Mouse (Mus musculus): ENCODE data around the gene Olfr585. TPM values are rescaled to one million over a fixed set of nuclear protein-coding genes. Genes with fewer than 3 reads are reported as not detected.

Gene Olfr585
- polyA plus RNA-seq (2014; fragmentation: Nextera tagmentation; extraction: Ambion mirVana) = not detected in 2 replicates

DNA sequence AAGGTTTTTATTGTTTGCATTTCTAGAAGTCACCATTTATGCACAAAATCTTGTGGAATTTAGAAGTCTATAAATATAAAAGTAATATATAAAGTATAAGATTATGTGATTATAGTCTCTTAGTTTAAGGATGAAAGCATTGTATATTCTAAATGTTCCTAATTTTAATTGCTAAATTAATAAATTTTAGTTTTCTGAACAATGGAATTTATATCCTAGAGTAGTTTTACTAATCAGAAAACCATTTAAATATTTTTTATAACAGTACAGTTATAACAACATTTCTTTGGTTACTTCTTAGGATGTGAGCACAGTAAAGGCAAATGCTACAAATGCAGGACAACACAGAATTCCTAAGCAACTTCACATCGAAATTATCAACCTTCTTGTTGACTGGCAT is at the start of gene Olfr585:
Gene Olfr585, plus strand, starts transcription at position 301 of the 400 bp plus-strand sequence.
- no peak within 1 kb of the TSS for H3K27ac ChIP-seq (ENCODE audit: low read depth)
- no peak within 1 kb of the TSS for H3K9ac ChIP-seq
- H3K4me1 ChIP-seq (ENCODE audit: insufficient read depth) = no peaks in the 10 kb centered on the region
- H3K4me2 ChIP-seq = no peak within 1 kb of the TSS
- WGBS = 90% methylated on average over 1 of the region's 1 CpGs
- DNase-seq = no peak
- no peak within 1 kb of the TSS for H3K4me3 ChIP-seq (ENCODE audit: low read depth, low read length)
- no peak for TF ChIP-seq CTCF (IDR thresholded peaks at IDR 0.05; ENCODE audit: low read depth)
- H3K9me3 ChIP-seq (ENCODE audit: low read depth, low read length) = no peaks in the 10 kb centered on the region
- H3K27me3 ChIP-seq (ENCODE audit: insufficient read depth, low read length) = no peaks in the 10 kb centered on the region
- no peaks in the 10 kb centered on the region for H3K36me3 ChIP-seq (ENCODE audit: insufficient read depth)
- ATAC-seq (ENCODE audit: insufficient read depth) = no peak

DNA sequence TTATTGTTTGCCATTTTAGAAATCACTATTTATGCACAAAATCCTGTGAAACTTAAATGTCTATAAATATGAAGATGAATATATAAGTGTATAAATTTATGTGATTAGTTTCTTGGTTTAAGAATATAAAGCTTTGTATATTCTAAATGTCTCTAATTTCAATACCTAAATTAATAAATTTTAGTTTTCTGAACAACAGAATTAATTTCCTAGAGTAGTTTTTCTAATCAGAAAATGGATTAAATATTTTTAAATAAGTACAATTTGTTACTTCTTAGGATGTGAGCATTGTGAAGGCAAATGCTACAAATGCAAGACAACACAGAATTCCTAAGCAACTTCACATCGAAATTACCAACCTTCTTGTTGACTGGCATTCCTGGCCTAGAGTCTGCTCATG is 46.5 kb upstream of the Olfr585 start, which contains the start of gene Olfr583:
Gene Olfr583, plus strand, starts transcription at position 301 of the 400 bp plus-strand sequence.
- DNase-seq = no peak
- no peaks in the 10 kb centered on the region for H3K27me3 ChIP-seq (ENCODE audit: insufficient read depth, low read length)
- WGBS = 86% methylated on average over 1 of the region's 1 CpGs
- no peak within 1 kb of the TSS for H3K4me2 ChIP-seq
- no peaks in the 10 kb centered on the region for H3K36me3 ChIP-seq (ENCODE audit: insufficient read depth)
- TF ChIP-seq CTCF (IDR thresholded peaks at IDR 0.05; ENCODE audit: low read depth) = no peak
- H3K4me1 ChIP-seq (ENCODE audit: insufficient read depth) = no peaks in the 10 kb centered on the region
- no peak for ATAC-seq (ENCODE audit: insufficient read depth)
- H3K9me3 ChIP-seq (ENCODE audit: low read depth, low read length) = no peaks in the 10 kb centered on the region
- H3K9ac ChIP-seq = no peak within 1 kb of the TSS
- no peak within 1 kb of the TSS for H3K27ac ChIP-seq (ENCODE audit: low read depth)
- no peak within 1 kb of the TSS for H3K4me3 ChIP-seq (ENCODE audit: low read depth, low read length)

DNA sequence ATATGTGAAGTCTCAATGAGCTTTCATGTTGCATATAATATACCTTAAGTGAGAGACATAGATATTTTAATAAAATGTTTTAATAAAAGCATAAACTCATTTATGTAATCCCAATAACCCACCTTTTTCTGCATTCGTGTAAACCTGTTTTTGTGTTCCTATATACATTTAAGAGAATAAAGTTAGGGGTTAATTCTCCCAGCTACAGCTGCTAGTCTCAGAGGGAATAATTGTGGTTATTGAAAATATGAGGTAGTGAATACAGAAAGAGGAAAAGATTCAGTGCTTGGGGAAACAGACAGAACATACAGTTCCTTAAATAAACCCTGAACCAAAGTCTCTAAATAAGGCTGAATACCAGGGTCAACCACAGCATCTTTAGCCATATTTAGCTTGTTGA is 15.9 kb upstream of the Olfr585 start, which contains the start of gene Olfr584:
Gene Olfr584, plus strand, starts transcription at position 301 of the 400 bp plus-strand sequence.
- no peaks in the 10 kb centered on the region for H3K36me3 ChIP-seq (ENCODE audit: insufficient read depth)
- no peaks in the 10 kb centered on the region for H3K27me3 ChIP-seq (ENCODE audit: insufficient read depth, low read length)
- H3K9ac ChIP-seq = no peak within 1 kb of the TSS
- no peak within 1 kb of the TSS for H3K27ac ChIP-seq (ENCODE audit: low read depth)
- no peak within 1 kb of the TSS for H3K4me3 ChIP-seq (ENCODE audit: low read depth, low read length)
- no peaks in the 10 kb centered on the region for H3K4me1 ChIP-seq (ENCODE audit: insufficient read depth)
- H3K4me2 ChIP-seq = no peak within 1 kb of the TSS
- ATAC-seq (ENCODE audit: insufficient read depth) (no peak), DNase-seq (no peak)
- 75% methylated on average over 1 of the region's 1 CpGs for WGBS
- no peaks in the 10 kb centered on the region for H3K9me3 ChIP-seq (ENCODE audit: low read depth, low read length)
- no peak for TF ChIP-seq CTCF (IDR thresholded peaks at IDR 0.05; ENCODE audit: low read depth)

DNA sequence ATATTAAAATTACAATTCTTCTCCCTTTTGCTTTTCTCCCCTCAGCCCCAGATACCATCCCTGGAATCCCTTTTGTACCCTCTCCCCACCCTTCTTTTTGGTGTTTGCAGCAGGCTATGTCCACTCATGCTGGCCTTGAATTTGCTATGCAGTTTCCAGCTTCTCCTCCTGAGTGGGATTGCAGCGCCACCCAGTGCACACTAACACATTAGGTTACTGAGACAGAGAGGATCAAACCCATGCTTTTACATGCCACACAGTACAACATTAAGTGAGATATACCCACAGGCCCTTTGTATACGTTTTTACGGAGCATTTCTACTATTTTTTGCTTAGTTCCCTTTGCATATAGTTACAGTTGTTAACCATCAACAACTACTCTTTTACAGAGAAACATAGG is 21.9 kb downstream of the Olfr585 start:
- H3K27ac ChIP-seq (ENCODE audit: low read depth) = no peak overlapping the region
- no peak overlapping the region for H3K4me3 ChIP-seq (ENCODE audit: low read depth, low read length)
- H3K27me3 ChIP-seq (ENCODE audit: insufficient read depth, low read length) = no peaks in the 10 kb centered on the region
- 46% methylated on average over 3 of the region's 3 CpGs for WGBS
- ATAC-seq (ENCODE audit: insufficient read depth) (no peak), DNase-seq (peak; percentile 30)
- no peaks in the 10 kb centered on the region for H3K9me3 ChIP-seq (ENCODE audit: low read depth, low read length)
- H3K4me2 ChIP-seq = no peak overlapping the region
- peak; percentile 40 for TF ChIP-seq CTCF (IDR thresholded peaks at IDR 0.05; ENCODE audit: low read depth)
- no peaks in the 10 kb centered on the region for H3K36me3 ChIP-seq (ENCODE audit: insufficient read depth)
- H3K4me1 ChIP-seq (ENCODE audit: insufficient read depth) = no peaks in the 10 kb centered on the region
- H3K9ac ChIP-seq = no peak overlapping the region

DNA sequence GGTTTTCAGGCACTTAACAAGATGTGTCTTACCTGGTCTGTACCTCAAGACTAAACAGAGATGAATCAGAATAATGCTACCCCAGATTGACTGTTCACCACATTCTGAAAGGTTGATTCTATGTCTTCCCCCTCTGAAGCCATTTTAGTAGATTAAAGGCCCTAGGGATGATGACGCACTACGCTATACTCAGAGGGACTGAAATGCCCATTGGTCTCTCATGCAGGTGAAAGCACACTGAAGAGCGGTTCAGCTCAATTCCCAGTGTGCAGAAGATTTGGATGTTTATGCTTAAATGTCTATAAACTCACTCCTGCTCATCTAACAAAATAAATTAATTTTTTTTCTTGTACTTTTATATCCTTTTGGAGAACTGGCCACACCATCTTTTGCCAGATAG is 28.0 kb downstream of the Olfr585 start, which contains the start of gene Olfr586:
Gene Olfr586, minus strand, starts transcription at position 101 of the 400 bp plus-strand sequence.
- TF ChIP-seq CTCF (IDR thresholded peaks at IDR 0.05; ENCODE audit: low read depth) = no peak
- H3K9me3 ChIP-seq (ENCODE audit: low read depth, low read length) = no peaks in the 10 kb centered on the region
- no peak within 1 kb of the TSS for H3K4me3 ChIP-seq (ENCODE audit: low read depth, low read length)
- H3K4me2 ChIP-seq = no peak within 1 kb of the TSS
- H3K9ac ChIP-seq = no peak within 1 kb of the TSS
- no peaks in the 10 kb centered on the region for H3K27me3 ChIP-seq (ENCODE audit: insufficient read depth, low read length)
- 91% methylated on average over 3 of the region's 3 CpGs for WGBS
- ATAC-seq (ENCODE audit: insufficient read depth) (no peak), DNase-seq (no peak)
- no peaks in the 10 kb centered on the region for H3K4me1 ChIP-seq (ENCODE audit: insufficient read depth)
- no peaks in the 10 kb centered on the region for H3K36me3 ChIP-seq (ENCODE audit: insufficient read depth)
- no peak within 1 kb of the TSS for H3K27ac ChIP-seq (ENCODE audit: low read depth)

DNA sequence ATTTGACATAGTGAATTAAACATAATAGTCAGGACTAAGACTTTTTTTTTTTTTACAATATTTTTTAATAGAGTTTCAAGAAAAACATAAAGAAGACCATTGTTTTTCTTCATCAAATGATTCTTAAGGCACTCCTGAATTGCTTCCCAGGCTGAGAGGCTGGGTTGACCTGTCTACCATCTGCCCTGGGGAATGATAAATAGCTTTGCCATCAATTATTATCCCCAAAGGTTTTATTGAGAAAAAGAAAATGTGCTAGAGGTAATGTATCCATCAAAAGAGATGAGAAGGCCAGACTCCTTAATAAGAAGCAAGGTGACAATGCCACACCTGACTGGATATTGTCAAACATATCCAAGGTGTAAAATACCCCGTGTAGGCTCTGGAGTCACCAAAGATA is 43.1 kb downstream of the Olfr585 start, which contains the start of gene Olfr588-ps1:
Gene Olfr588-ps1, plus strand, starts transcription at position 301 of the 400 bp plus-strand sequence.
- 88% methylated on average over 1 of the region's 1 CpGs for WGBS
- ATAC-seq (ENCODE audit: insufficient read depth) = no peak

More for the DNA sequence above, 43.1 kb downstream of the Olfr585 start, which contains the start of gene Olfr588-ps1:
- H3K9me3 ChIP-seq (ENCODE audit: low read depth, low read length) = no peaks in the 10 kb centered on the region
- H3K4me3 ChIP-seq (ENCODE audit: low read depth, low read length) = no peak within 1 kb of the TSS
- no peak for TF ChIP-seq CTCF (IDR thresholded peaks at IDR 0.05; ENCODE audit: low read depth)
- no peaks in the 10 kb centered on the region for H3K36me3 ChIP-seq (ENCODE audit: insufficient read depth)
- H3K27me3 ChIP-seq (ENCODE audit: insufficient read depth, low read length) = no peaks in the 10 kb centered on the region
- no peak within 1 kb of the TSS for H3K4me2 ChIP-seq
- H3K4me1 ChIP-seq (ENCODE audit: insufficient read depth) = no peaks in the 10 kb centered on the region
- no peak within 1 kb of the TSS for H3K27ac ChIP-seq (ENCODE audit: low read depth)
- no peak for DNase-seq
- no peak within 1 kb of the TSS for H3K9ac ChIP-seq

Other genes with a start within 250 kb of the Olfr585 start
- gene Olfr566, start 239.0 kb upstream of the Olfr585 start, polyA plus RNA-seq (2014; fragmentation: Nextera tagmentation; extraction: Ambion mirVana) = not detected in 2 replicates
- gene Olfr568, start 220.6 kb upstream of the Olfr585 start, polyA plus RNA-seq (2014; fragmentation: Nextera tagmentation; extraction: Ambion mirVana) = not detected in 2 replicates
- gene Olfr569, start 206.8 kb upstream of the Olfr585 start, polyA plus RNA-seq (2014; fragmentation: Nextera tagmentation; extraction: Ambion mirVana) = not detected in 2 replicates
- not detected in 2 replicates for gene Olfr570, start 203.1 kb upstream of the Olfr585 start, polyA plus RNA-seq (2014; fragmentation: Nextera tagmentation; extraction: Ambion mirVana)
- gene Olfr571, start 180.2 kb upstream of the Olfr585 start, polyA plus RNA-seq (2014; fragmentation: Nextera tagmentation; extraction: Ambion mirVana) = not detected in 2 replicates
- gene Olfr572, start 173.3 kb upstream of the Olfr585 start, polyA plus RNA-seq (2014; fragmentation: Nextera tagmentation; extraction: Ambion mirVana) = not detected in 2 replicates
- gene Olfr573-ps1, start 155.1 kb upstream of the Olfr585 start, polyA plus RNA-seq (2014; fragmentation: Nextera tagmentation; extraction: Ambion mirVana) = not detected in 2 replicates
- not detected in 2 replicates for gene Olfr574, start 149.3 kb upstream of the Olfr585 start, polyA plus RNA-seq (2014; fragmentation: Nextera tagmentation; extraction: Ambion mirVana)
- not detected in 2 replicates for gene Olfr575, start 138.9 kb upstream of the Olfr585 start, polyA plus RNA-seq (2014; fragmentation: Nextera tagmentation; extraction: Ambion mirVana)
- not detected in 2 replicates for gene Olfr576, start 135.1 kb upstream of the Olfr585 start, polyA plus RNA-seq (2014; fragmentation: Nextera tagmentation; extraction: Ambion mirVana)
- gene Olfr577, start 121.8 kb upstream of the Olfr585 start, polyA plus RNA-seq (2014; fragmentation: Nextera tagmentation; extraction: Ambion mirVana) = not detected in 2 replicates
- gene Olfr578, start 108.4 kb upstream of the Olfr585 start, polyA plus RNA-seq (2014; fragmentation: Nextera tagmentation; extraction: Ambion mirVana) = not detected in 2 replicates
- not detected in 2 replicates for gene Olfr582, start 59.7 kb upstream of the Olfr585 start, polyA plus RNA-seq (2014; fragmentation: Nextera tagmentation; extraction: Ambion mirVana)
- not detected in 2 replicates for gene Olfr583, start 46.4 kb upstream of the Olfr585 start, polyA plus RNA-seq (2014; fragmentation: Nextera tagmentation; extraction: Ambion mirVana)
- gene Olfr584, start 15.8 kb upstream of the Olfr585 start, polyA plus RNA-seq (2014; fragmentation: Nextera tagmentation; extraction: Ambion mirVana) = not detected in 2 replicates
- gene Olfr586, start 27.9 kb downstream of the Olfr585 start, polyA plus RNA-seq (2014; fragmentation: Nextera tagmentation; extraction: Ambion mirVana) = not detected in 2 replicates
- gene Olfr588-ps1, start 43.2 kb downstream of the Olfr585 start, polyA plus RNA-seq (2014; fragmentation: Nextera tagmentation; extraction: Ambion mirVana) = not detected in 2 replicates
- gene Olfr589, start 58.6 kb downstream of the Olfr585 start, polyA plus RNA-seq (2014; fragmentation: Nextera tagmentation; extraction: Ambion mirVana) = not detected in 2 replicates
- not detected in 2 replicates for gene Olfr591, start 80.6 kb downstream of the Olfr585 start, polyA plus RNA-seq (2014; fragmentation: Nextera tagmentation; extraction: Ambion mirVana)
- gene Olfr592, start 87.1 kb downstream of the Olfr585 start, polyA plus RNA-seq (2014; fragmentation: Nextera tagmentation; extraction: Ambion mirVana) = not detected in 2 replicates
- not detected in 2 replicates for gene Olfr593, start 114.1 kb downstream of the Olfr585 start, polyA plus RNA-seq (2014; fragmentation: Nextera tagmentation; extraction: Ambion mirVana)
- not detected in 2 replicates for gene Olfr594, start 119.3 kb downstream of the Olfr585 start, polyA plus RNA-seq (2014; fragmentation: Nextera tagmentation; extraction: Ambion mirVana)
- gene Usp17ld, start 154.8 kb downstream of the Olfr585 start, polyA plus RNA-seq (2014; fragmentation: Nextera tagmentation; extraction: Ambion mirVana) = not detected in 2 replicates
- not detected in 2 replicates for gene Olfr596, start 207.9 kb downstream of the Olfr585 start, polyA plus RNA-seq (2014; fragmentation: Nextera tagmentation; extraction: Ambion mirVana)
- gene Olfr597, start 218.6 kb downstream of the Olfr585 start, polyA plus RNA-seq (2014; fragmentation: Nextera tagmentation; extraction: Ambion mirVana) = not detected in 2 replicates
- gene Olfr598, start 225.8 kb downstream of the Olfr585 start, polyA plus RNA-seq (2014; fragmentation: Nextera tagmentation; extraction: Ambion mirVana) = not detected in 2 replicates
- gene Olfr599, start 238.2 kb downstream of the Olfr585 start, polyA plus RNA-seq (2014; fragmentation: Nextera tagmentation; extraction: Ambion mirVana) = not detected in 2 replicates